Mouse (Mus musculus) heart, adult 2 months (tissue): ENCODE data around the gene Dohh.

Experiments used
- CTCF ChIP-seq: fragments of 200-600 bp; IDR thresholded peaks from 2 replicates; pipeline ENCODE4 v1.8.1; 2022; ENCODE audit warnings: antibody characterized with exemption, mild to moderate bottlenecking, moderate library complexity
- EP300 ChIP-seq: fragments of 200-500 bp; IDR thresholded peaks from 2 replicates; pipeline ENCODE4 v1.6.1; 2011; ENCODE audit warnings: low read depth, low read length, control low read depth; ENCODE audit not compliant: insufficient read depth
- POLR2A ChIP-seq: fragments of 200-500 bp; IDR thresholded peaks from 2 replicates; pipeline ENCODE4 v1.6.1; 2011; ENCODE audit warnings: mild to moderate bottlenecking, low read depth, low read length, control low read depth; ENCODE audit not compliant: insufficient read depth

DNA sequence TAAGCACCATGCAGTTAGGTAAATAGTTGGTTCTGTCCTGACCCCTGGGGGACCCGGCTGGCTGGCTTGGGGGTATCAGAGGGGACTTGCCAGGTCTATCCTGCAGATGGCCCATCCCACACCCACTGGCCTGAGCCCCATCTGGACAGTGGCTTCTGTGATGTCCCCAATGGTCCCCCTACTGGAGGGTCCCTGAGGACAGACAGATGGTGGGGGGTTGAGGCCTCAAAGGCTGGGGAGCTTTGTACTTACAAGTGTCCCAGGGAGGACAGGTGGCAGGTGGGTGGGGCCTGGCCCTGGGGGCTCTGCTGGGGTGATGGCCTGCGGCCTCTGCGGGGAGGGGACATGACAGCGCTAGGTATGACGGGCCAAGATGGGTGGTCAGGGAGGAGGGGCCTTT, 15.1 kb downstream of the Dohh start:
- TF ChIP-seq CTCF (no peak), POLR2A (no peak), EP300 (no peak)
